Mouse (Mus musculus) left cerebral cortex, postnatal 36 days (tissue): ENCODE data around the gene Nppa. TPM values are rescaled to one million over a fixed set of nuclear protein-coding genes. Genes with fewer than 3 reads are reported as not detected.

Source experiments
- DNase-seq, 2 experiments: peaks; one replicate each; pipeline ENCODE4 v3.0.0; 2021 to 2022; ENCODE audit warnings: low spot score in 2 of 2, mixed read lengths in 1 of 2
- intact Hi-C: fragments of 180-260 bp; cut with DNase I; formaldehyde crosslinking; loops from one replicate; pipeline ENCODE4 v1.15.1; 2025
- total RNA-seq, 2 experiments: library from RNA; stranded (reverse); gene quantifications; 2 replicates each; pipeline ENCODE4 v1.2.3; 2021

The Nppa gene
- total RNA-seq, 2 experiments from 2014 or later = not detected

- intact Hi-C loops = loop anchor here (2.0 kb wide), 1 partner anchor 56 kb away; no protein-coding TSS in a partner anchor
Observed at GRCm38 (mm10) chr4:148008412-148008811, 7.9 kb downstream of the Nppa start.

GRCm38 (mm10) chr4:148009641-148010040 lies 9.1 kb downstream of the Nppa start:
- DNase-seq = no peak
- intact Hi-C loops = loop anchor here (2.0 kb wide), 1 partner anchor 57 kb away; no protein-coding TSS in a partner anchor

More at GRCm38 (mm10) chr4:148008412-148008811, 7.9 kb downstream of the Nppa start:
- DNase-seq = peak; percentile 61 to 62

GRCm38 (mm10) chr4:148011332-148011731 lies 10.8 kb downstream of the Nppa start:
- intact Hi-C loops = no loop called here

GRCm38 (mm10) chr4:148012216-148012615 lies 11.7 kb downstream of the Nppa start:
- intact Hi-C loops = no loop called here
- DNase-seq = no peak

More at GRCm38 (mm10) chr4:148011332-148011731, 10.8 kb downstream of the Nppa start:
- DNase-seq = no peak

GRCm38 (mm10) chr4:148015418-148015817 lies 14.9 kb downstream of the Nppa start:
- DNase-seq = no peak
- intact Hi-C loops = no loop called here

GRCm38 (mm10) chr4:148016981-148017380 lies 16.5 kb downstream of the Nppa start:
- intact Hi-C loops = no loop called here
- no peak for DNase-seq

GRCm38 (mm10) chr4:148018410-148018809 lies 17.9 kb downstream of the Nppa start:
- no peak for DNase-seq
- intact Hi-C loops = no loop called here

GRCm38 (mm10) chr4:148024003-148024402 lies 23.5 kb downstream of the Nppa start:
- DNase-seq = no peak
- intact Hi-C loops = no loop called here

- intact Hi-C loops = no loop called here
Observed at GRCm38 (mm10) chr4:148029297-148029696, 28.8 kb downstream of the Nppa start.

GRCm38 (mm10) chr4:148030506-148030905 lies 30.0 kb downstream of the Nppa start:
- no peak for DNase-seq
- intact Hi-C loops = no loop called here

More at GRCm38 (mm10) chr4:148029297-148029696, 28.8 kb downstream of the Nppa start:
- no peak for DNase-seq

- no peak for DNase-seq
- intact Hi-C loops = no loop called here
Observed at GRCm38 (mm10) chr4:148033858-148034410, 33.4 kb downstream of the Nppa start.

- intact Hi-C loops = no loop called here
- no peak for DNase-seq
Observed at GRCm38 (mm10) chr4:148035440-148035839, 34.9 kb downstream of the Nppa start.

- intact Hi-C loops = no loop called here
- DNase-seq = no peak
Observed at GRCm38 (mm10) chr4:148038079-148038599, 37.6 kb downstream of the Nppa start.

- peak; percentile 100 for DNase-seq
- intact Hi-C loops = no loop called here
Observed at GRCm38 (mm10) chr4:148038600-148039253, 38.2 kb downstream of the Nppa start, which contains the start of the genes Clcn6 and Mthfr. Gene Clcn6, minus strand, starts transcription at chr4:148038821. Gene Mthfr, plus strand, starts transcription at chr4:148039077.

- DNase-seq = no peak
- intact Hi-C loops = no loop called here
Observed at GRCm38 (mm10) chr4:148039254-148040028, 38.9 kb downstream of the Nppa start.

GRCm38 (mm10) chr4:148040029-148040830 lies 39.7 kb downstream of the Nppa start:
- intact Hi-C loops = no loop called here
- DNase-seq = no peak

GRCm38 (mm10) chr4:148040933-148041610 lies 40.5 kb downstream of the Nppa start:
- peak; percentile 45 to 57 for DNase-seq
- intact Hi-C loops = no loop called here

- intact Hi-C loops = no loop called here
- DNase-seq = peak in 1 of 2 experiments; percentile 32
Observed at GRCm38 (mm10) chr4:148041611-148042191, 41.2 kb downstream of the Nppa start.
